Mouse (Mus musculus) left cerebral cortex, postnatal 25 days (tissue): ENCODE measurements around the gene Gm45062. TPM values are rescaled to one million over a fixed set of nuclear protein-coding genes. Genes with fewer than 3 reads are reported as not detected.

Experiments used
- DNase-seq, 2 experiments: peaks; one replicate each; pipeline ENCODE4 v3.0.0; 2022; ENCODE audit warnings: low spot score in 2 of 2, mixed read lengths in 1 of 2
- intact Hi-C: fragments of 180-260 bp; cut with DNase I; formaldehyde crosslinking; loops from one replicate; pipeline ENCODE4 v1.15.1; 2025
- total RNA-seq, 2 experiments: library from RNA; stranded (reverse); gene quantifications; 2 replicates each; pipeline ENCODE4 v1.2.3; 2021

Gm45062 gene
- total RNA-seq, 2 experiments from 2014 or later = 5.7 to 6.1 TPM

DNA sequence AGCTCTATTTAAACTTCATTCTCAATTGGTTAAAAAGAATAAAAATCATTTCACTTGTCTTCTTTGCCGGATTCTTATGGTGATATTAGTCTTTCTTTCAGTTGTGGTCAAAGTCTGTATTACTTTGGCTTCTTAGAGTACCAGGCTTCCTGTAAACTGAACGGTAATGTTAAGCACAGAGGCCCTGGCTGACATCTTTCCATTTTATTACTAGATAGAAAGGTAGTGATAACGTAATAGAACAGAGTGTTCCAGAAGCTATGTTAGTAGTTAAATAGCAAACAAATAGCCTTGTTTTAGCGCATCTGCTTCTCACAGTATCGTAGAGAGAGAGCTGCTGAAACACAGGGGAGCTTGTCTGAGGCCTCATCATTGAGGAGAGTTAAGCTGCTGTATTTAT, 146.6 kb downstream of the Gm45062 start:
- DNase-seq = no peak
- intact Hi-C loops = no loop called here

DNA sequence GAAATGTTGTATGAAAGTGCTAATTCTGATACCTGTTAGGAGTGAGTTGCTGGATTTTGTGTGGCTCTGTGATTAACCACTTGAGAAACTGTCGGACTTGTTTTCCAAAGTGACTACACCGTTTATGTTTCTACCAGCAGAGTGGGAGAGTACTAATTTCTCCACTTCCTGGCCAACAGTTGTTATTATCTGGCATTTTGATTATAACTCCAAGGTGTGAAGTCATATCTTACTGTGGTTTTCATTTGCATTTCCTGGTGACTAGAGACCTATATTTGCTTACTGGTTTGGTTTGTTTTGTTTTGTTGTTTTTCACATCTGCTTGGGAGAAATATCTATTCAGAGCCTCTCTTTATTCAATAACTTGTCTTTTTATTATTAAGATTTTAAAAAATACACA, 149.1 kb downstream of the Gm45062 start:
- no peak for DNase-seq
- intact Hi-C loops = no loop called here

DNA sequence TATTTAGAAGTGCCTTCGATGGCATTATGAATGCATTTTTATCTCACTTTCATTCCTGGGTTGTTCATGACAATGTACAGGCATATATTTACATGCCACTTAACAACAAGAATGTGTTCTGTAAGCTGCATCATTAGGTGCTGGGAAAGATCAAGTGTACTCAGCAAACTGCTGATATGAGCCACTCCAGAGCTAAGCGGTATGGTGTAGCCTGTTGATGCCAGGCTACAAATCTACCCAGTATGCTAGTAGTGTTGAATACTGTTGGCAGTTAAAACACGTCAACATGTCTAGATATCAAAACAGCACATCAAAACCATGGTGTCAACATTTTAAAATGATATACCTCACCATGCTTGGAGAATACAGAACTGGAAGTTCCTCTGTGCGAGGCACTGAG, 150.6 kb downstream of the Gm45062 start:
- intact Hi-C loops = loop anchor here (5.0 to 10.0 kb wide), 2 partner anchors 97 to 135 kb away; partner anchors contain the start of gene Glcci1
- no peak for DNase-seq

DNA sequence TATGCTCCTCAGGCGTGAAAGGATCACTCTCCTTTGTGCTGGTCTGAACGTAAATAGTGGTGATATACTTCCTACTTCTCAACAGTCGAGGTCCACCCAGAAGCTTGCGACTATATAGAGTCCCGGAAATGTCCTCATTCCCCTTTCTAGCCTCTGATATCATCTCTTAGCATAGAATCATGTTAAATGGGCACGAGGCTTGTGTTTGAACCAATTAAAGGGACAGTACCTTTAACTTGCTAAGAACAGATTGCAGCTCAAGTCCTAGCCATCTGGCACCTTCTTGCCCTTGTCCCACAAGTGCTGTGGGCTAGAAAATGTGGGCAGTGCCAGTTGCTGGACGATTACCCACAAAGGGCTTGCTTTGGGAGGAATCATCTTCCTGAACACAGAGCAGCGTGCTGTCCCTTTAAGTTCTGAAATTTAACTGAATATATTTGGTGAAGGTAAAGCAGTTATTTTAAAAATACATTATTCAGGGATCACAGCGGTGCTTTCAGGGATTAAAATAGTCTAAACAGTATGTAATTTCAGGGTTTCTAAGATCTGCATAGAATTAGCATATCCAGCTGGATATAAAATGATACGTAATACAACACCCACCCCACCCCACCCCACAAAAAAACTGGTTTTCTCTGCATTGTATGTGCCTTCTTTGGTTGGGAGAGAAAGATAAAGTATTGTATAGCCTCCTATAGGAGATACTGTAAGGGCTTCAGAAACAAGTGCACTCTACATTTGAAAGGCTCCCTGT, 153.8 kb downstream of the Gm45062 start:
- intact Hi-C loops = loop anchor here (5.0 to 10.0 kb wide), 2 partner anchors 94 to 138 kb away; partner anchors contain the start of gene Glcci1

DNA sequence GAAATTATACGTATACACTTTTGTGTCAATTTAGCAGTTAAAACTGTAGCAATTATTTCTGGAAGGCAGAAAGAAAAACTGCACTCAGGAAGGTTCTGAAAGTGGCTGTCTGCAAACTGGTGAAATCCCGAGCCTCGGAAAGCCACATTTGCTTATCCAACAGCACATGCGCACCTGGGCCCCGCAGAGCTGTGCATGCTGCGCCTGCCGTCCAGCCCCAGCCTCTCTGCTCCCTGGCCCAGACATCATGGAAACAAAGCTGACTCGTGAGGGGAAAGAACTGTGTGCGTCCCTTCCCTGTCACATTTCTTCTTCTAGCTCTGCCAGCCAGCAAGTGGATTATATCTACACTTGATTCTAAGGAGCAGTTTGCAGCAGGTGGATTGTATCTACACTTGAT, 154.8 kb downstream of the Gm45062 start:
- intact Hi-C loops = loop anchor here (5.0 to 10.0 kb wide), 2 partner anchors 93 to 139 kb away; partner anchors contain the start of gene Glcci1
- peak; percentile 51 to 52 for DNase-seq

More for the DNA sequence above, 153.8 kb downstream of the Gm45062 start:
- peak; percentile 42 to 65 for DNase-seq

DNA sequence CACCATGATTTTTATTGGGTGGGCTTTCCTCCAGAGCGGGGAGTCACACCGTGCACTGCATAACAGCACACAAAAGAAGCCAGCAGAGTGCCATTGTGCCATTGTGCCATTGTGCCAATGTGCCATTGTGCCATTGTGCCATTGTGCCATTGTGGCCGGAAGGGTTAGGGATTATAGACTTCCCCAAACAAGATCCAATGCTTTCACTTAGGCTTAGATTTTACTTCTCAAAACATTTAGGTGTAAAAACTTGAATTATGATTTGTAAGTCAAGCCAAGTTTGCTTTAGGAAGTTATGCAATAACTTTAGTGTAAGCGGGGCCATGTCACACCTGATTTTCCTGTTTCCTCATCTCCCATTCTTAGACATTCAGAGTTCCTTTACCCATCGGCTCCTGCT, 156.6 kb downstream of the Gm45062 start:
- intact Hi-C loops = loop anchor here (10.0 kb wide), 1 partner anchor 141 kb away; no protein-coding TSS in a partner anchor
- no peak for DNase-seq

DNA sequence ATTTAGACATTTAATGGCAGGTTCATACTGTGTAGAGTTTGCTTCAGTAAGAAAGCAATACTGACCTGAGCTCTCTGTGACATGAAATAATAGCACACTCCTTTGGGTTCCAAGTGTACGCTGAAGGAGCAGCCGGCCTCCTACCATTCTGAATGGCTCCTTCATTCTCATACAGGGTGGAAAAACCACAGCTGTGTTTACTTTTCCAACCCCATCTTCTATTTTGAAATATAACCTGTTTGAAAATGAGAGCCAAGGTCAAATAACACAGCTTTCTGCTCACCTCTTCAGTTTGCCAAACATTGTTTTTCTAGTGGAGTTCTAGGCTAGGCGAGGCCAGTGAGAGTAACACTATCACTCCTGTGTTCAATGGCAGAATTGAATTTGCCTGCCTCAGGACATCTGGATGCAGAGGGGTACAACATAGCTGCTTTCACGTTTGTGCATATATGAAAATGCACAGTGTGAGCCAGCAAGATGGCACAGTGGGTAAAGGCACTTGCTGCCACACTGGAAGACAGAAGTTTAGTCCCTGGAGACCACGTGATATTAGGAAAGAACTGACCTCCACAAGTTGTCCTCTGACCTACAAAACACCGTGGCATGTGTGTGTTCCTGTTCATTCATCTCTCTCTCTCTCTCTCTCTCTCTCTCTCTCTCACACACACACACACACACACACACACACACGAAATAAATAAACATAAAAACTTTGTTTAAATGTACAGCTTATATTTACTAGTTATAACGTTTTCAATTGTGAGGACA, 157.7 kb downstream of the Gm45062 start:
- intact Hi-C loops = loop anchor here (10.0 kb wide), 1 partner anchor 142 kb away; no protein-coding TSS in a partner anchor
- no peak for DNase-seq

DNA sequence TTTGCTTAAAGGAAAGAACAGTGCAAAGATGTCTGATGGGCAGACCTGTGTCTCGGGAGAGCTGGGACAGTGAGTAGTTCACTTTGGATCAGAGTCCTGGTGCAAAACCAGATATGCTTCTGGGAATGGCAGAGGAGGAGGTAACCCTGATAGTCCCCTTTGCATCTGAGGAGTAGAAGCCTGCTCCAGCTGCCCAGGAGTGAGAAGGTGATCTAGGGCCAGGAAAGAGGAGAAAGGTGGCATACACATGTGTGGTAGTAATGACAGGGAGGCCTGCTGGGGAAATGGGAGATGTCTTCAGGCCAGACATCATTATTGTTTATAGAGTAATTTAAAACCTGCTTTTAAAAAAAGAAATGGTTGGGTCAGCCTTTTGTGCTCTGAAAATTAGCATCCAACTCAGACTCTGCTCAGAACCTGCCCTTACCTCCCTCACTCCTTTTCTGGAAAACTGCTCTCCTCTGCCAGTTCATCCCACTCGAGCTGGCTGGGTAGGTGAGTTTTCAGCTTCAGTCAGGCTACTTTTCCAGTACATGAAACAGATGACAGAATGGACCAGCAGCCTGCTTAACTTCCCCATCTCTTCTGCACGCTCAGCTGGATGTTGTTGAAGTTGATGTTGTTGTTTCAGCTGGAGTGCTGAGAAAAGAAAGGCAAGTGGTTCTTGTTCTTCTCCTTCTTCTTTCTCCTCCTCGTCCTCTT, 160.4 kb downstream of the Gm45062 start:
- peak in 1 of 2 experiments; percentile 34 for DNase-seq
- intact Hi-C loops = loop anchor here (10.0 kb wide), 2 partner anchors 125 to 145 kb away; no protein-coding TSS in a partner anchor

DNA sequence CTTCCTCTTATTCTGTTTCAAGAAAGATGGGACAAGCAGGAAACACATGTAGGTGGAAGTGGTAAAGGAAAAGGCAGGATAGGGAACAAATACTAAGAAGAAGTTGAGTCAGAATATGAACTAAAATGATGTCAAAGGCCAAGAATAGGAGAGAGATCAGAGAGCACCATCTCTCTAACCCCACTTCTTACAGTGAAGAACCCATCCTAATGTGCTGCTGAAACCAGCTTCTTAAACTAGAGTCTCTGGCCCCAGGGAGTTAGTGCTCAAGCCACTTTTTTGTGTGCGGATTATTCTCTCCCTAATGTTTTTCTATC, 160.9 kb downstream of the Gm45062 start:
- intact Hi-C loops = loop anchor here (10.0 kb wide), 1 partner anchor 125 kb away; no protein-coding TSS in a partner anchor
- no peak for DNase-seq

DNA sequence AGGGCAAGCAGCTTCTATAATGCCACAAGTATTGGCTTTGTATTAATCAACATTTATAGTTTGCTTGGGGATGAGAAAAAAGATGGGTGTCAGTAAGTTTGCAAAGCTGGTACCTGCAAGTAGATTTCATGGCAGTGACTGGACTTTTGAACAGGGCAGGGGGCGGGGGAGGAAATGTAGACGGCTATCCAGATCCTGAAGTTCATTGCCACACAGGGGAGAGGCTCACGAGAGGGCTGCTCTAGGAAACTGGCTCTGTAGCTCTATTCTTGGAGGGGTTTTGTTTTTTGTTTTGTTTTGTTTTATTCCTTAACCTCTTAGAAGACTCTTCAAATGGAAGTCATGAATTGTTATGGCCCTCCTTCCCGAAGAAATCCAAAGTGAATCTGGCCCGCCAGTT, 162.2 kb downstream of the Gm45062 start:
- DNase-seq = no peak
- intact Hi-C loops = loop anchor here (10.0 kb wide), 1 partner anchor 127 kb away; no protein-coding TSS in a partner anchor

DNA sequence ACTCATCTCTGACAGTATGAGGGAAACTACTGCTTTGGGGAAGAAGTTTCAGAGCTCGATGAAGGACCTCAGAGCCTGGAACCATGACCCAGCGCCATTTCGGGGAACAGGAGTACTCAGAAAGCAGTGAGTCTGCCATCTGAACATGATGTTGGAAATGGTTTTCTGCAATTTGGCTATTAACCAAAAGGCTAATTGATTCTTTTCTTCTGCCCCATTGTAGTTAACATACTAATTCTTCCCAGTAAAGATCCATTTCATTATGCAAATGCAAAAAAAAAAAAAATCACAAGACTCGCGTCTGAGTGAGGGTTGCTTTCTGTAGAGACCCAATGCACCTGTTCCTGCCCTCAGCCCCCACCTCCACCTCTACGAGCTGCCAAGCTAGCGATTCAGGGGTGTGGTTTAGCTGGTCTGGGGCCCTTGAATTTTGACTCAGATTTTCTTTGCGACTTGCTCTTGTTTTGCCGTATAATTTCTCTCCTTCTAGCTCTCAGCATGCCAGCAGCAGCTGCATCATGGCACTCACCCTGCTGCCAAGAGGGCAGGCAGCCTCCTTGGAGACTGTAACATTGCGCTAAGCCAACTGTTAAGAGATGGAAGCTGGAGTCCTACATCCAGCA, 162.8 kb downstream of the Gm45062 start:
- intact Hi-C loops = loop anchor here (10.0 kb wide), 1 partner anchor 127 kb away; no protein-coding TSS in a partner anchor
- DNase-seq = peak in 1 of 2 experiments; percentile 41

DNA sequence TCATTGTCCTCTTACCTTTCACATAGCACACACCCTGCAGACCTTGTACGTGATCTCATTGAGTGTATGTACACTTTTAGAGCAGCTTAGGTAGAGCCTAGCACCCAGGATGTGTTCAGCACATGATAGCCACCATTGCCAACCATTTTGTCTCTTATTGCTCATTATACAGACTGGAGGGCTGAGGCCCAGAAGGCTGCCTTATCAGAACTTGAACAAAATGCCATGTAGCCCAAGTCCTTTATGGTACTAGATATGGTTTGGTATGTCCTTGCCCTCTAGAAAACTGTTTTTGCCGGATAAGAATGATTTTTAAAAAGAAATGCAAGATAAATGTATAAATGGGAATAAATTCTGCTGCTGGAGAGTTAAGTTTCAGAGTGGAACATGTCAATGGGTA, 163.9 kb downstream of the Gm45062 start:
- intact Hi-C loops = loop anchor here (10.0 kb wide), 1 partner anchor 128 kb away; no protein-coding TSS in a partner anchor

DNA sequence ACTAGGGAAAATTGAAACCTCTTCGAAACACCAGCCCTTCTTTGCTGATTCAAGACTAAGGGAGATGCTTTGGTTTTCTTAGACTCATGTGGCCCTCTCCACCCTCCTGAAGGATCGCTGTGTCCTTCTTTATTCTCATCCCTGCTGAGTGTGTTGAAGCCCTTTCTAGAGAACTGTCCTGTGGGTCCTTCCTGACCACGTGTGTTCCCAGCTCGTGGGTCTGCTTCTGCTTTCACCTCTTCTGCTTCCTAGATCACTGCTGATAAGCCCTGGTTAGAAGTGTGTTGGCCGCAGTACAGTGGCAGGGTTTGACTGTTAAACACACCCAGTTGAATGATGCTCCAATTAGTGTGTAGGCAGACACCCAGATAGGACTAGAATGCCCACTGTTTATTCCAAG, 168.4 kb downstream of the Gm45062 start:
- intact Hi-C loops = loop anchor here (5.0 to 10.0 kb wide), 2 partner anchors 80 to 133 kb away; partner anchors contain the start of gene Glcci1
- no peak for DNase-seq

More for the DNA sequence above, 163.9 kb downstream of the Gm45062 start:
- no peak for DNase-seq

DNA sequence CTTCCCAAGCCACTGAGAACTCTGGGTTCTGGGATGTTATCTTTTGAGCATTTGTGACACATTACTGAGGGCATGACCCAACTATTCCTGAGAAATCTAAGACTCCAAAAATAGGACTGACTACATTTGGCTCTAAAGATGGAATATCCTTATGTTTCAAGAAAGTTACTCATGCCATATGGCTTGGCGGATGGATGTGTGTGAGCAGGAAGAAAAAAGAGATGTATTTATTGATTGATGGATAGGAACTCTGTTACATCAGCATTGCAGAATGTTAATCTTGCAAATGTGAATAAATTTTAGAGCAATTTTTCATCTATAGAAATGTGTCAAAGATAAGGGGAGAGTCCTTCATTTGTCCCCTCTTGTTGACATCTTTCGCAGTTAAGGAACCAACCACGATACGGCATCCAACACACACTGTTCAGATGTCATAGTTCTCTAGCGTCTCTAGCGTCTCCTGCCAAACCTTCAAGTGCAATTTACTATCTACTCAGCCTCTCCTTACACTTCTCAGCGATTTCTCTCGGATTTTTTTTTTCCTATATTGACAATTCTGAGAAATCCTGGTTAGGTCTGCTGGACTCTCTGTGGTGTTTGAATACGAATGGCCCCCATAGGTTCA, 171.5 kb downstream of the Gm45062 start:
- intact Hi-C loops = no loop called here
- peak in 1 of 2 experiments; percentile 63 for DNase-seq

DNA sequence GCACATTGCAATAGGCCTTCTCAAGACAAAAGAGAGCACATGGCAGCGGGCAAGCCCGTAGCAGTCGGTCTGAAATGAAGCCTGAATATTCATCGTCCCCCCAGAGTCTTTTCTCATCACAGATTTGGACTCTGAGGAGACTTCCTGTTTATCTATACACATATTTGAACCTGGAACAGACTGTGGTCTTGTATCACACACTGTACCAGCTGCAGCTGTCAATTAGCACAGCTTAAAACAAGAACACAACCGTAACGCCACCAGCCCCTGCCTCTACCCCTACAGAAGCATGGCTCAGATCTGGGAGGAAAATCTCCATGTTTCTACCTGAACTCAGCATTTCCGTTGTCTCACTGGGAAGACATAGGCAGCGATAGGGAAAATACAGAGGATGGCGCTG, 173.9 kb downstream of the Gm45062 start:
- DNase-seq = no peak
- intact Hi-C loops = no loop called here

DNA sequence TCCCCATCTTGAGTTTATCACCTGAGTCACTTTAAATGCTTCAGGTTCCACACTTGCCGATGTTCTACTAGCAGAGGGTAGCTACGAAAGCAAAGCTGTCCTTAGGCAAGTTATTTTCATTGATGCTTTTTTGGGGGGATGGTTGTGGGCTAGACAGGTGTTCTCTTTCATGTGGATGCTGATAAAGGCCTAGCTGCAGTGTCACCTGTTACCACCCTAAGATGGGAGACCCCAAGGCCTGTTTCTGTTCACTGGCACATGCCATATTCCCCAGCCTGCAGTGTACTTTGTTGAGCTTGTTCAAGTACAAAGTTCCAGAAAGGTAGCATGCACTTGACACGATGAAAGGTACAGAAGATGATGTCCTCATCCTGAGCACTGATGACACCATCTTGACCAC, 178.7 kb downstream of the Gm45062 start:
- intact Hi-C loops = no loop called here
- no peak for DNase-seq

DNA sequence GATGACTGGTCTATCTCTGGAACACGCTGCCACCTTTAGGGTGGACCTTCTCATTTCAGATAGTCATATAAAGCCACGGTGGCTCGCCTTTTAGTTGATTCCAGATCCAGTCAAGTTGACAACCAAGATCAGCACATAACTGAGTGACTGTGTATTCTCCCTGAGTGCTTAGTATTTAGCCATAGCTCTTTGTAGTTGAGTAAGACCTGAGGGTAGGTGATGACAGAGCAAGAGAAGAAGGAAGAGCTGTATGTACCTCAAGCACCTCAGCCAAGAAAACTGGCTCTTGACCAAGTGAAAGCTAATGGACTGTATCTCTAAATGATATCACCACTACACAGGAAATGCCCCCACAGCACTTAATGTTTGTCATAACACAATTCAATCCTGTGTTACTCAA, 182.6 kb downstream of the Gm45062 start:
- no peak for DNase-seq
- intact Hi-C loops = no loop called here

DNA sequence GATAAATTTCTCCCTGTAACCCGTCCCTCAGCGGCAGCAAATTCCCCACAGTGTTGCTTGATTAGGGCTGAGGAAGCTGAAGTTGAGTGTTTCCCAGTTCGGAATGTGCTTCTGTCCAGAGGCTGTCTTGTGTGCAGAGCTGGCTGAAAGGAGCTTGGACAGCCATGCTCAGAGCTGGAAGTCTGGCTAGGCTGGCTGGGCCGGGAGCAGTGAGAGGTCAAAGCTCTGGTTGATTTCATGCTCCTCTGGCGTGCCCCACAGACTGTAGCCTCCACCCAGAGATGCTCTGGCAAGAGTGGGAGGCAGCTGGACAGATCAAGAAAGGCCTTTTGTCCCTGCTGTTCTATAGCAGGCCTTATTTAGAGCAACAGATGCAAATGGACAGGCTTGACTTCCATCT, 187.5 kb downstream of the Gm45062 start:
- DNase-seq = peak in 1 of 2 experiments; percentile 45
- intact Hi-C loops = no loop called here

DNA sequence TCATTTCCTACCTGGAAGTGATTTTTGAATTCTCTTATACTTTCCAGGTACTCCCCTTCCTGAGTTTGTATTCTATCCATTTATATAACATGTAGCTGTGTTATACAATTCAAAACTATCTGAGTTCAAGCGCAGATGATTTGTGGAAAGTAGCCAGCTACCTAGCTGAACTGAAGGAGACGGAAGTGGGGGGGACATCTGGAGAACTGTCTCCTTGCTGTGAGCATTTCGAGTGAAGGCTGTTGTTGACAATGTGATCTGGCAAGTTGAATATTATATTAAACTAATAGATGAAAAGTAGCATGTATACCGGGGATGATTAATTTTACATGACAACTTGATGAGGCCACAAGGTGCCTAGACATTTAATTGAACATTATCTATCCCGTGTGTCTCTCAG, 196.3 kb downstream of the Gm45062 start:
- DNase-seq = no peak
- intact Hi-C loops = no loop called here
